Mouse (Mus musculus) frontal cortex, postnatal 36 days (tissue): ENCODE results near the gene Rab4a.

Experiments used
- DNase-seq, 2 experiments: peaks; one replicate each; pipeline ENCODE4 v3.0.0; 2022; ENCODE audit warnings: low spot score in 2 of 2

The Rab4a gene

GRCm38 (mm10) chr8:123813173-123813891 is 7.5 kb downstream of the Rab4a start:
- DNase-seq: no peak

- no peak for DNase-seq
Measured at GRCm38 (mm10) chr8:123813892-123814266, 8.1 kb downstream of the Rab4a start.

GRCm38 (mm10) chr8:123815325-123815724 is 9.5 kb downstream of the Rab4a start:
- DNase-seq: no peak

- no peak for DNase-seq
Measured at GRCm38 (mm10) chr8:123816939-123817338, 11.2 kb downstream of the Rab4a start.

GRCm38 (mm10) chr8:123817747-123818146 is 12.0 kb downstream of the Rab4a start:
- DNase-seq: no peak

- no peak for DNase-seq
Measured at GRCm38 (mm10) chr8:123819683-123820610, 14.2 kb downstream of the Rab4a start.

- no peak for DNase-seq
Measured at GRCm38 (mm10) chr8:123820780-123821179, 15.0 kb downstream of the Rab4a start.

- DNase-seq: no peak
Measured at GRCm38 (mm10) chr8:123823111-123823510, 17.3 kb downstream of the Rab4a start.

GRCm38 (mm10) chr8:123823532-123824123 is 17.8 kb downstream of the Rab4a start:
- no peak for DNase-seq

- no peak for DNase-seq
Measured at GRCm38 (mm10) chr8:123826001-123826400, 20.2 kb downstream of the Rab4a start.

- no peak for DNase-seq
Measured at GRCm38 (mm10) chr8:123826758-123827157, 21.0 kb downstream of the Rab4a start.

GRCm38 (mm10) chr8:123827523-123827922 is 21.7 kb downstream of the Rab4a start:
- no peak for DNase-seq

- DNase-seq: no peak
Measured at GRCm38 (mm10) chr8:123832757-123833156, 27.0 kb downstream of the Rab4a start.

- peak in 1 of 2 experiments; percentile 76 for DNase-seq
Measured at GRCm38 (mm10) chr8:123835451-123835850, 29.7 kb downstream of the Rab4a start.

GRCm38 (mm10) chr8:123836354-123836753 is 30.6 kb downstream of the Rab4a start:
- DNase-seq: no peak

- DNase-seq: no peak
Measured at GRCm38 (mm10) chr8:123838496-123838895, 32.7 kb downstream of the Rab4a start.

- peak; percentile 80 to 88 for DNase-seq
Measured at GRCm38 (mm10) chr8:123840578-123841345, 35.0 kb downstream of the Rab4a start.

GRCm38 (mm10) chr8:123842086-123842485 is 36.3 kb downstream of the Rab4a start:
- DNase-seq: no peak

GRCm38 (mm10) chr8:123844341-123844740 is 38.6 kb downstream of the Rab4a start:
- no peak for DNase-seq

- DNase-seq: no peak
Measured at GRCm38 (mm10) chr8:123845114-123845513, 39.3 kb downstream of the Rab4a start.

GRCm38 (mm10) chr8:123845991-123846390 is 40.2 kb downstream of the Rab4a start:
- no peak for DNase-seq

GRCm38 (mm10) chr8:123846509-123846908 is 40.7 kb downstream of the Rab4a start:
- DNase-seq: peak in 1 of 2 experiments; percentile 64
